Mouse (Mus musculus) gastrocnemius, adult 8-10 months (tissue): ENCODE measurements around the gene Rad51d. TPM values are rescaled to one million over a fixed set of nuclear protein-coding genes. Genes with fewer than 3 reads are reported as not detected.
A peak's percentile ranks its signal among the peaks of the same experiment; 100 is the strongest.
"Not testable (repeated sequence)": the region's sequence is repeated elsewhere in the genome, so short reads cannot be mapped to it uniquely, and the experiment has no call there.

Experiments used
- DNase-seq, 2 experiments: peaks; one replicate each; pipeline ENCODE4 v3.0.0; 2022; ENCODE audit warnings: low spot score in 2 of 2
- total RNA-seq, 4 experiments: library from RNA; stranded (reverse); gene quantifications; 2 replicates each; pipeline ENCODE4 v1.2.4; 2022

Rad51d gene
- total RNA-seq, 4 experiments from 2014 or later, result 3.1 to 4.1 (median 3.6) TPM

GRCm38 (mm10) chr11:82857307-82857848, 33.0 kb downstream of the Rad51d start:
- no peak for DNase-seq

GRCm38 (mm10) chr11:82856032-82856431, 34.4 kb downstream of the Rad51d start:
- DNase-seq, result no peak

GRCm38 (mm10) chr11:82855327-82855973, 35.0 kb downstream of the Rad51d start:
- DNase-seq, result no peak

- no peak for DNase-seq
Measured at GRCm38 (mm10) chr11:82854111-82854510, 36.3 kb downstream of the Rad51d start.

GRCm38 (mm10) chr11:82852958-82853357, 37.5 kb downstream of the Rad51d start:
- no peak for DNase-seq

- no peak for DNase-seq
Measured at GRCm38 (mm10) chr11:82852540-82852939, 37.9 kb downstream of the Rad51d start.

- no peak for DNase-seq
Measured at GRCm38 (mm10) chr11:82852115-82852514, 38.3 kb downstream of the Rad51d start.

- no peak for DNase-seq
Measured at GRCm38 (mm10) chr11:82850259-82850658, 40.2 kb downstream of the Rad51d start.

- DNase-seq, result no peak
Measured at GRCm38 (mm10) chr11:82847571-82848000, 42.8 kb downstream of the Rad51d start.

- no peak for DNase-seq
Measured at GRCm38 (mm10) chr11:82846938-82847337, 43.5 kb downstream of the Rad51d start.

GRCm38 (mm10) chr11:82846079-82846436, 44.4 kb downstream of the Rad51d start:
- DNase-seq, result no peak

- peak; percentile 60 to 74 for DNase-seq
Measured at GRCm38 (mm10) chr11:82845415-82846078, 44.9 kb downstream of the Rad51d start.

GRCm38 (mm10) chr11:82844771-82845414, 45.5 kb downstream of the Rad51d start:
- DNase-seq, result peak in 1 of 2 experiments; percentile 9

GRCm38 (mm10) chr11:82838511-82838910, 51.9 kb downstream of the Rad51d start:
- no peak for DNase-seq

- no peak for DNase-seq
Measured at GRCm38 (mm10) chr11:82837848-82838247, 52.6 kb downstream of the Rad51d start.

- DNase-seq, result no peak
Measured at GRCm38 (mm10) chr11:82837192-82837591, 53.2 kb downstream of the Rad51d start.

- DNase-seq, result no peak
Measured at GRCm38 (mm10) chr11:82835616-82836432, 54.6 kb downstream of the Rad51d start.

- DNase-seq, result not testable (repeated sequence)
Measured at GRCm38 (mm10) chr11:82834359-82834758, 56.1 kb downstream of the Rad51d start.

- DNase-seq, result no peak
Measured at GRCm38 (mm10) chr11:82833929-82834328, 56.5 kb downstream of the Rad51d start.

GRCm38 (mm10) chr11:82832402-82832801, 58.0 kb downstream of the Rad51d start:
- DNase-seq, result not testable (repeated sequence)
